Mouse (Mus musculus): ENCODE results near the gene Bub1b. TPM values are rescaled to one million over a fixed set of nuclear protein-coding genes. Genes with fewer than 3 reads are reported as not detected.

Gene Bub1b
- polyA plus RNA-seq, 1 experiment from 2014 or later, result 44.8 TPM

DNA sequence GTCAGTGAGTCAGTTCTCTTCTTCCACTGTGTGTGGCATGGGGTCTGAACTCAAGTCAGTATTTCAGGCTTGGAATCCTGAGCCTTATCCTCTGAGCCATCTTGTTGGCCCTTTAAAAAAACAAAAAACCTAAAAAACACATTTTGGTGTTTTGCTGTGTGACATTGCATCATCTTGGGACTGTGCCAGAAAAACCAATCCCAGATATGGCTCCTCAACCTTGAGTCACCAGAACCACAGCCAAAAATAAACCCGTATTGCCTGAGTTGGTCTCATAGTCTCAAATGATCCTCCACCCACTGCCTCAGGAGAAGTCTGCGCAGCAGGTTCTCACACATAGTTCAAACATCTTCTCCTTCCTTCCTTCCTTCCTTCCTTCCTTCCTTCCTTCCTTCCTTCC is 27.1 kb upstream of the Bub1b start:
- CTCF ChIA-PET, result no interaction called here
- in situ Hi-C loops (cut with MboI; ENCODE audit: low pct_unique_long_range_greater_than_20kb), result no loop called here
- ATAC-seq, result no peak
- TF ChIP-seq CTCF (IDR thresholded peaks at IDR 0.05), result no peak
- no peak for DNase-seq (ENCODE audit: low read depth, low spot score)
- POLR2A ChIA-PET, result no interaction called here
- no peaks in the 10 kb centered on the region for H3K27me3 ChIP-seq

DNA sequence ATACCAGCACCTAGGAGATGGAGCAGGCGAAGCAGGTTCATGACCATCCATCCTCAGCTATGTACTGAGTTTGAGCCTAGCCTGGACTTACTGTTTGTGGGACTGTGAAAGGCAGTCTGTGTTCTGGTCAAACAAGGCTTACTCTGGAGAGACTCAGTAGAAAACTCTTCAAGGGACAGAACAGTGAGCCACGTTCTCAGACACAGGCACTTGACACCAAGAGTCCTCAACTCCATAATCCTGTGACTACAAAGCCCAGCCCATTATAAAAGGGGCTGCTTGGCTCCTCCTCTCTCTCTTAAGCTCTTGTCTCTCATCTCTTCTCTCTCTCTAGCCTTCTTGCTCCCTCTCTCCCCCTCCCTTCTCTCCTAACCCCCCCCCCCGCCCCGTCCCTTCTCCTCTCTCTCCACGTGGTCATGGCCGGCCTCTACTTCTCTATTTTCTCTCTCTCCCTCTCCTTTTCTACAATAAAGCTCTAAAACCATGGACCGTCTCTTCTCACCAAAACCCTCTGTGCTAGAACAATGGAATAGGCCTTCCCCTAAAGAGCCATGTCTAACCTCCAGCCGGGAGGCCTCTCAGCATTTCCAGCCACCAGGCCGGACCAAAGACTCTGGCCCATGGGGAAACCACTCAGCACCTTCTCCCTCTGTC is 25.7 kb upstream of the Bub1b start:
- no peaks in the 10 kb centered on the region for H3K27me3 ChIP-seq
- POLR2A ChIA-PET, result no interaction called here
- DNase-seq (ENCODE audit: low read depth, low spot score) (no peak), ATAC-seq (no peak)
- no peak for TF ChIP-seq CTCF (IDR thresholded peaks at IDR 0.05)
- CTCF ChIA-PET, result no interaction called here
- in situ Hi-C loops (cut with MboI; ENCODE audit: low pct_unique_long_range_greater_than_20kb), result no loop called here

DNA sequence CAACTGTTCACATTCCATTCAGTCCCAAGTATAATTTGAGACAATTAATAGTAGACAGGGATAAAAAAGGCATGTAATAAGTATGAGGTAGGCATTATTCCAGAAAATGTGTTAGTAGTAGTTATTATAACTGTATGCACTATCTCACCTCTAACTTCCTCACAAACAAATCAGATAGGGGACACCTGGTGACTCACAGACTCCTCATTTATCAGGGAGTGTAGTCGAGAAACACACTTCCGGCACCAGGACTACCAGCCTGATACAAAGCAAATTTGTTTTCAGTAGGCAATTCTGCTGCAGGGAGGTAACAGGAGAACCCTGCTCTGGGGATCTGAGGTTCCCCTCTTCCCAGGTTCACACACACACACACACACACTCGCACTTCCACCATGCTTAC is 24.9 kb upstream of the Bub1b start:
- CTCF ChIA-PET, result no interaction called here
- DNase-seq (ENCODE audit: low read depth, low spot score), result no peak

DNA sequence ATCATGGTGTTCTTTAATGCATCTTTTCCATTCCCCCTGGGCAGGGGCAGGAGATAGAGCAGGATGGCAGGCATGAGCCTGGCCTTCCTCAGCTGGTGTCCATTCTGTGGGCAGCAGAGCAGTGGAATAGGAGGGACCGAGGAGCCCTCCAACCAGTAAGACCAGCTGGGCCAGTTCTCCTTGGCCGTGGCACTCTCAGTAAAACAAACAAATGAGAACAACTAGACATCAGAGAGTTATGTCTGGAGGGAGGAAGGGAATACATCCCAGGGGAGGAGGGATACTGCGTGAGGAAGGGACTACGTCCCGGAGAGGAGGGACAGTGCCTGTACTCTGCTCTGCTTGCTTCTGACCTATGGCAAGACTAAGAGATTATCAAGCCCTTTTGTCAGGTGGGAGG is 12.0 kb upstream of the Bub1b start:
- peaks cover 9% of the 10 kb centered on the region for H3K27me3 ChIP-seq
- TF ChIP-seq CTCF (IDR thresholded peaks at IDR 0.05), result no peak
- ChIA-PET POLR2A (no interaction called here), CTCF (no interaction called here)
- ATAC-seq, result no peak
- in situ Hi-C loops (cut with MboI; ENCODE audit: low pct_unique_long_range_greater_than_20kb), result no loop called here
- DNase-seq (ENCODE audit: low read depth, low spot score), result no peak

More for the DNA sequence above, 24.9 kb upstream of the Bub1b start:
- no peak for ATAC-seq
- in situ Hi-C loops (cut with MboI; ENCODE audit: low pct_unique_long_range_greater_than_20kb), result no loop called here
- H3K27me3 ChIP-seq, result no peaks in the 10 kb centered on the region
- POLR2A ChIA-PET, result no interaction called here
- no peak for TF ChIP-seq CTCF (IDR thresholded peaks at IDR 0.05)

DNA sequence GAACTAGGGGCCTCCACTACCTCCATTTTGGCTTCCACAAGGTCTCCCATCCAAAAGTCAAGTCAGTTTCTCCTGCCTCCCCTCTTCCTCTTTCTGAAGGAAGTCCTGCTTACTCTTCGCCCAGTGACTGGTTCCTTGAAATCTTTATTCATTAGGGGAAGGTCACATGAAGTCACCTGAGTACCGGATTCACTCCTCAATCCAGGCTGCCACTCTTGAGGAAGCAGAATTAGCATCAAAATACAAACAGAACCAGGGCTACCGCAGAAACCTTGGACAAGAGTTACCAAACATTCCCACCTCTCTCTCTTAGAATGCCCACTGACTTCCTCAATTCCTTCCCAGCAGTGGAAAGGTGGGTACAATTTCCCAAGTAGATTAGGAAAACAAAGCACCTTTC is 10.3 kb upstream of the Bub1b start:
- TF ChIP-seq CTCF (IDR thresholded peaks at IDR 0.05), result no peak
- ATAC-seq, result no peak
- CTCF ChIA-PET, result no interaction called here
- POLR2A ChIA-PET, result no interaction called here
- DNase-seq (ENCODE audit: low read depth, low spot score), result no peak
- peaks cover 9% of the 10 kb centered on the region for H3K27me3 ChIP-seq
- in situ Hi-C loops (cut with MboI; ENCODE audit: low pct_unique_long_range_greater_than_20kb), result no loop called here

DNA sequence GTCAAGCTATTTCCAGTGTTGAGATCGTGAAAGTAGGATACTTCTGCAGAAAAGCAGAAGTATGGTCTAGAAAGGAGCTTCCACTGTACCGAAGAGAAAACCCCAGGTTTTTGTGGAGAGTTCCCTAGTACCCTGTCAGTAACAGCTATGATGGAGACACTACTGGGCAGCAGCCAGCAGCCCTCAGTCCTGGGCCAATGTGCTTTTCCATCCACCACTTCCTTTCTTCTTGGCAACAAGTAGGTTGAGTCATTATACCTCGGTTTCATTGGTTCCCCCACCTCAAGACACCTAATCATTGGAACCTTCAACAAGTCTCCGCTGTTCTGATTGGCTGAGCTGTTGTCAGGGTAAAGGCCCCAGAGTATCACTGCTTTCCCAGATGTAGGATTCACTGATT is 6.9 kb upstream of the Bub1b start:
- in situ Hi-C loops (cut with MboI; ENCODE audit: low pct_unique_long_range_greater_than_20kb), result no loop called here

DNA sequence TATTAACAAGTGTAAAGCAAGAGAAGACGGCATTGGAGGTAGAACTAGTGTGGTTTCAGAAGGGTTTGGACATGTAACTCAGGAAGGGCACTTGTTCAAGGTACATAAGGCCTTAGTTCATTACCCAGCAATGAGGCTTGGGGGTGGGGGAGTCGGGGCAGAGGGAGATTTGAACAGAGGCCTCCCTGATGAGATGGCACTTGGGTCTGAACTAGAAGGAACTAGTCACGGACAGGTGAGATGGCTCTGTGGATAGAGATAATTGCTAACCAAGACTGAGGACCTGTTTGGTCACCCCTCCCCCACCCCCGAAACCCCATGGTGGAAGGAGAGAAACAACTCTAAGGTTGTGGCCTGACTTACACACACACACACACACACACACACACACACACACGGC is 1.1 kb downstream of the Bub1b start:
- H3K27me3 ChIP-seq, result no peaks in the 10 kb centered on the region
- ChIA-PET POLR2A (interaction anchor here (0.6 to 1.2 kb wide), 4 partner anchors 69 to 304 kb away, joined by 3 to 5 read pairs (median 3); no protein-coding TSS in a partner anchor), CTCF (interaction anchor here (1.2 to 1.3 kb wide), 2 partner anchors 51 to 53 kb away, joined by 3 to 5 read pairs; no protein-coding TSS in a partner anchor)
- no peak for ATAC-seq
- in situ Hi-C loops (cut with MboI; ENCODE audit: low pct_unique_long_range_greater_than_20kb), result no loop called here
- no peak for DNase-seq (ENCODE audit: low read depth, low spot score)
- TF ChIP-seq CTCF (IDR thresholded peaks at IDR 0.05), result no peak

More for the DNA sequence above, 6.9 kb upstream of the Bub1b start:
- DNase-seq (ENCODE audit: low read depth, low spot score) (no peak), ATAC-seq (no peak)
- peaks cover 9% of the 10 kb centered on the region for H3K27me3 ChIP-seq
- POLR2A ChIA-PET, result no interaction called here
- TF ChIP-seq CTCF (IDR thresholded peaks at IDR 0.05), result no peak
- CTCF ChIA-PET, result no interaction called here

DNA sequence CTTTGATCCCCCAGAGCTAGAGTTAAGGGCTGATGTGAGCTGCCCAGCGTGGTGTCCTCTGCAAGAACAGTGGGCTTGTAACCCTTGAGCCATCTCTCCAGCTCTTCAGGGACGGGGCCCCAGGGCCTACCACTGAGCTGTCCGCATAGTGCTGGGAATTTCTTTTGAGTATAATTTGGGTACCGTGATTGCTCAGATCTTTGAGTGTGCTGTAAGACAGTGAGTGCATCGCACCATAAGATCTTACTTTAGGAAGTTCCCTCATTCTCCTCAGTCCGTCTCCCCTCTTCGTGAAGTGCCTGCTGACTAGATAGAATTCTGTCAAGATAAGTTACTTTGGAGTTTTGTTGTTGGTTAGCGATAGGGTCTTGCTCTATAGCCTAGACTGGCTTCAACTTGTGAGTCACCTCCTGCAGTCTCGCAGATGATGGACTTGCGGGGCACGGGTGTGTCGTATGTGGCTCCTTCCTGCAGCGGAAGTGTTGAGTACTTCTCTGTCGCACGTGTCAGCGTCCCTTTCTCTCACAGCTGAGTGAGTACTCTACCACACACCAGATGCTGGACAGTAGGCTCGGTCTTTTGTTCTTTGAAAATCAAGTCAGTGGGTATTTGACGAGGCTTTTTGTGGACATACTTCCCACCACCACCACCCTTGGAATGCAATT is 3.7 kb downstream of the Bub1b start:
- no peak for DNase-seq (ENCODE audit: low read depth, low spot score)
- ChIA-PET POLR2A (no interaction called here), CTCF (no interaction called here)
- ATAC-seq, result no peak
- in situ Hi-C loops (cut with MboI; ENCODE audit: low pct_unique_long_range_greater_than_20kb), result loop anchor here (5.0 to 10.0 kb wide), 2 partner anchors 49 to 327 kb away; no protein-coding TSS in a partner anchor
- TF ChIP-seq CTCF (IDR thresholded peaks at IDR 0.05), result no peak
- no peaks in the 10 kb centered on the region for H3K27me3 ChIP-seq

DNA sequence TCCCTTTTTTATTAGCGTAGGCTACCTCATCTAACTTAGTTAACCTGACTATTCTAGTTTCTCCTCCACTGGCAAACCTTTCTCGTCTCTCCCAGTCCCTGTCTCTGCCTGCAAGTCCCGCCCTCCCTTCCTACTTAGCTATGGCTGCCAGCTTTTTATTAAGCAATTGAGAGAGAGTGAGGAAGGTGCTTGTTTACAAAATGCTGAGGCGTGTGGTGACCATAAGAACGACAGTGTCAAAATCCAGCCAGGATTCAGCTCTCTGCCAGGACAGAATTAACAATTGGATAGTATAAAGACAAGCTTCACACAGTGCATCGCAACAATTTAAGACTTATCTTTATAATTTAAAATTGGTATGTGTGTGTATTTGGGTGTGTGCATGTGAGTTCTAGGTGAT is 6.1 kb downstream of the Bub1b start:
- POLR2A ChIA-PET, result interaction anchor here (0.8 kb wide), 1 partner anchor 116 kb away, joined by 4 read pairs; no protein-coding TSS in a partner anchor
- TF ChIP-seq CTCF (IDR thresholded peaks at IDR 0.05), result no peak

DNA sequence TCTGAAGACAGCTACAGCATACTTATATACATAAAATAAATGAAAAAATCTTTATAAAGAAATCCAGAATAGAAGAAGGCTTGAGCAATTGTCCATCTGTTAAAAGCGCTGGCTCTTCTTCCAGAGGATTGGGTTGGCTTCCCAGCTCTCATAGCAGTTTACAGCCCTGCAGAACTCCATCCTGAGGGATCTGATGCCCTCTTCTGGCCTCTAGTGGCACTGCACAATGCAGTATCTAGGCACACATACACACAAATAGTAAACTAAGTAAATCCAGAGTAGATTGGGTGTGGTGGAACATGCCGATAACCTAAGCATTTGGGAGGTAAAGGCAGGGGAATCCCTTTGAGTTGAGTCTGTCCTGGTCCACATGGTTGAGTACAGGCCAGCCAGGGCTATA is 8.0 kb downstream of the Bub1b start:
- in situ Hi-C loops (cut with MboI; ENCODE audit: low pct_unique_long_range_greater_than_20kb), result loop anchor here (5.0 to 10.0 kb wide), 2 partner anchors 119 to 331 kb away; no protein-coding TSS in a partner anchor
- CTCF ChIA-PET, result interaction anchor here (0.6 to 3.3 kb wide), 5 partner anchors 10 to 120 kb away, joined by 3 to 39 read pairs (median 4); no protein-coding TSS in a partner anchor
- ATAC-seq, result no peak
- DNase-seq (ENCODE audit: low read depth, low spot score), result no peak
- TF ChIP-seq CTCF (IDR thresholded peaks at IDR 0.05), result peak; percentile 93
- POLR2A ChIA-PET, result no interaction called here
- no peaks in the 10 kb centered on the region for H3K27me3 ChIP-seq

More for the DNA sequence above, 6.1 kb downstream of the Bub1b start:
- no peak for ATAC-seq
- CTCF ChIA-PET, result interaction anchor here (0.8 to 3.3 kb wide), 5 partner anchors 11 to 132 kb away, joined by 3 to 39 read pairs (median 3); no protein-coding TSS in a partner anchor
- no peaks in the 10 kb centered on the region for H3K27me3 ChIP-seq
- in situ Hi-C loops (cut with MboI; ENCODE audit: low pct_unique_long_range_greater_than_20kb), result loop anchor here (5.0 to 10.0 kb wide), 2 partner anchors 52 to 329 kb away; no protein-coding TSS in a partner anchor
- DNase-seq (ENCODE audit: low read depth, low spot score), result no peak

DNA sequence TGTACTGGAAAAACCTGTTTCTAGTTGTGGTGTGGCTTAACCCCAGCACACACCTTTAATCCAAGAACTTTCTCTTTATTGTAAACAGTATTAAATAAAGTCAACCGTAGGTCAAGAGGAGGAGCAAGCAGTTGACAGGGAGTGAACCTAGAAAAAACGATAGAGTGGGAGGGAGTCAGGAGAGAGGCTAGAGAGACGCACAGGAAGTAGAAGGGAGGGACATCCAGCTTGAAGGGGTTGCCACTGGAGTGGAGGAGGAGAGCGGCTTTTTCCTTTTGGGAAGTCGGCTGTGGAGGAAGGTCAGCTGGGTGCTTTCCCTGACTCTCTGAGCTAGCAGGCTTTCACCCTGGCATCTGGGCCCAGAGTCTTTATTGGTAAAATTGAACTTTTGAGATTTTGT is 9.0 kb downstream of the Bub1b start:
- ChIA-PET POLR2A (no interaction called here), CTCF (interaction anchor here (7.9 kb wide), 1 partner anchor 120 kb away, joined by 52 read pairs; no protein-coding TSS in a partner anchor)
- no peak for TF ChIP-seq CTCF (IDR thresholded peaks at IDR 0.05)
- DNase-seq (ENCODE audit: low read depth, low spot score) (no peak), ATAC-seq (no peak)
- no peaks in the 10 kb centered on the region for H3K27me3 ChIP-seq
- in situ Hi-C loops (cut with MboI; ENCODE audit: low pct_unique_long_range_greater_than_20kb), result loop anchor here (5.0 to 10.0 kb wide), 2 partner anchors 120 to 332 kb away; no protein-coding TSS in a partner anchor

Measured in Patski (cell line).